Mouse (Mus musculus): ENCODE data around the gene Aspscr1.

The Aspscr1 gene

DNA sequence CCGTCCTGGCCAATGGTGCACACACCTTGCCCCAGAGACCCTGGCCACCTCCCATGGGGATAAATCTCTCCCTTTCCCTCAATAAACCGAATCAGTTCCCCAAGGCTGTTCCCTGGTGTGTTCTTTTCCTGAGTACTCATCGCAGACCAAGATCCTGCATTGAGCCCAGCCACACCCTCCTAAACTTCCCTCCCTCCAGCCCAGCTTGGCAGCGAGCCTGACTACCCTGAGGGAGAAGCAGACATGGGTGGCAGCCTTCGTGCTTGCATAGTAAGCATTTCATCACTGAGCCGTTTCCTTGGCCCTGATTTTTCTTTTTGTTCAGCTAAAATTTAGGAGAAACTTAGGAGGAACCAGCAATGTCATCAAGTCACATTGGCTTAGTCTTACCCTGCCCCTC lies 60.7 kb downstream of the Aspscr1 start:
- DNase-seq (ENCODE audit: low read depth), result no peak

DNA sequence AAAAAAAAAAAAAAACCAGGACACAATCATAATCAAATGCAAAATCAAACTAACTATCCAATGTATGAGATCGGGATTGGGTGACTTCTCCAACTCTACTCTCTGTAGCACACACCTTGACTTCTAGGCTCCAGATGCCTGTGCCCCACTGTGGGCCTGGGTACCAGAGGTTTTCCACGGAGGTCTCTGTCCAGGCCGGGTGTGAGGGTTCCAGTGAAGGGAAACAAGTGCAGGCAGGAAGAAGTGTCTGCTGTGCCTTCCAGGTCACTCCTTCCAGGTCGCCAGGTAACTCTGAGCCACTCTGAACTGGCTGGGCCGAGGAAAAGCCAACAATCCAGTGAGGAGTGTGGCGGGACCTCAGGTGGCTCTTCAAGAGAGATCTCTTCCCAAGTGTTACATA lies 63.7 kb downstream of the Aspscr1 start:
- DNase-seq (ENCODE audit: low read depth), result no peak

DNA sequence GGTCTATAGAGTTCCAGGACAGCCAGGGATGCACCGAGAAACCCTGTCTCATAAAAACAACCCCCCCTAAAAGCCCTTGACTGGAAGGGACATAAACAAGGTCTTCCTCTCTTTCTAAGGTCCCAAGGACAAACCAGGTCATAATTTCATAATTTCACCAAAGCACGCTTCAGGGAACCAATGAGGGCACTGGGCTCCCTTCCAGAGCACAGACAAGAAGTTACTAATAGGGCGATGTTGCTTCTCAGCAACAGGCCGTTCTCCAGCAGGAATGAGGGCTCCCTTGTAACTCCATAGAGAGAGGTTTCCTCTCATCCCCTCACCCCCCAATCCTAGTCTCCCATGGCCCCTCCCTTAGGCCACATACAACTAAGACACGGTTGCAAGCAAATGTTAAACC lies 68.2 kb downstream of the Aspscr1 start:
- no peak for DNase-seq (ENCODE audit: low read depth)

DNA sequence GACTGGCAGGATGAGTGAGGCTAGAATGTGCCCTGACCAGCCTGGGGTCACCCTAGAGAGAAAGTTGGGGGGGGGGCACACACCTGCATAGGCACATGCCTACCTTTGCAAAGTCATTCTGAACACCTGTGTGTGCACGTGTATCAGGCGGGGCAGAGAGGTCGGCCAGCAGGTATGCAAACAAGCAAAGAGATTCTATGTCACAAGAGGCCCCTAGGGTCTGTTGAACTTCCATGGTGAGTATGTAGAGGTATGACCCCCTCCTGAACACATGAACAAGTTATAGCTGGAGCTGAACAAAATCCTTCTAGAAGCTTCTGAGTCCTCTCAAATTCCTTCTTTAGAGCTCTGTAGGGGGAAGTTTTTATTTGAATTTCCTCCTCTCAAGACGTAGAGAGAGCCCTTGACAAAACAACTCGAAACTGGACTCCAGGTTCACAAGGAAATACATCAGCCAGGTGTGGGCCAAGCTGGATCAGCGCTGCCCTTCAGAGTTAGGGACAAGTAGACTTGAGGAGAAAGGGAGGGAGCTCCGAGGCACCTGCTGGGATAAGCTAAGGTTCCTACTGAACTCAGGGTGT lies 71.4 kb downstream of the Aspscr1 start:
- DNase-seq (ENCODE audit: low read depth), result no peak

DNA sequence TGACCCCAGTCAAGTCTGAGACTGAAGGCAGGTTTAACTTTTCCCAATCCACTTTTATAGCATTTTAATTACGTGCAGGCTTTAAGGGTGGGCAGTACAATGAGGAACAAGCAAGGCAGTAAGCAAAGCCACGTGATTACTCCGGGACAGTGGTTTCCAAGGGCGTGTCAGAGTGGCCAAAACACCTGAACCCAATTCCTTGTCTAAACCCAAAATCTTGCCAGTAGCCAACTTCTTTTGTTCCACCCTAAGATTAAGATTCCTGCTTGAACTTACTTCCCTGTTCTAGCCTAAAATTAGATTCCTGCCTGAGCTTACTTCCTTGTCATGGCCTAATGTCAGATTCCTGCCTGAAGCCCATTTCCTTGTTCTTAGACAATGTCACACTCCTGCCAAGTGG lies 75.2 kb downstream of the Aspscr1 start:
- DNase-seq (ENCODE audit: low read depth), result no peak

DNA sequence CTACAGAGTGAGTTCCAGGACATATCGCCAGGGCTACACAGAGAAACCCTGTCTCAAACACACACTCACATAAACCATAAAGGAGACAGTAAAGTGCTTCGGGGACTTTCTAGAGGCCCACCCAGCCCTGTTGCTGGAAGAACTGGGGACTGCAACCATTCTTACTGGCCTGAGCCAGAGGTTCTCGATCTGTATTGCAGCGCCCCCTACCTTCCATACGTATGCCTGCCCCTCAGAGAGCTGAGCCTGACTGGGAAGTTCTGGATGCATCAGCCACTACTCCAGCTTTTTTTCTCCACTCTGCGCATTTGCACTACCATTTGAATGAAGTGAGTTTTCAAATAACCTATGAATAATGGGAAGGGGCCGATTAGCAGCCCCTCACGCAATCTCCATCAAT lies 76.7 kb downstream of the Aspscr1 start:
- peak; percentile 75 for DNase-seq (ENCODE audit: low read depth)

DNA sequence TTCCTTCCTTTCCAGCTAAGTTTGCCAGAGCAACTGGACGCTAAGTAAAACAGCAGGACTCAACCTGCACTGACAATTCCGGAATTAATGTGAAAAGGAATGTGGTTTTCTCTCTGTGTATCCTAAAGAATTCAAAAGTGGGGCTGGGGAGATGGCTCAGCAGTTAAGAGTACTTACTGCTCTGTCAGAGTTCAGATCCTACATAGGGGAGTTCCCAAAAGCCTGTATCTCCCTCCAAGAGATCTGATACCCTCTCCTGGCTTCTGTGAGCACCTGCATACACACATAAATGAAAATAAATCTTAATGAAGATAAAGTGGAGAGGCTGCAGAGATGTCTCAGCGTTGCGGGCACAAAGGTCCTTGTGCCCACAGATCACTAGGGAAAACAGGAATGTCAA lies 78.8 kb downstream of the Aspscr1 start:
- no peak for DNase-seq (ENCODE audit: low read depth)

Measured in 416B (cell line).